In the genomic region with DNA sequence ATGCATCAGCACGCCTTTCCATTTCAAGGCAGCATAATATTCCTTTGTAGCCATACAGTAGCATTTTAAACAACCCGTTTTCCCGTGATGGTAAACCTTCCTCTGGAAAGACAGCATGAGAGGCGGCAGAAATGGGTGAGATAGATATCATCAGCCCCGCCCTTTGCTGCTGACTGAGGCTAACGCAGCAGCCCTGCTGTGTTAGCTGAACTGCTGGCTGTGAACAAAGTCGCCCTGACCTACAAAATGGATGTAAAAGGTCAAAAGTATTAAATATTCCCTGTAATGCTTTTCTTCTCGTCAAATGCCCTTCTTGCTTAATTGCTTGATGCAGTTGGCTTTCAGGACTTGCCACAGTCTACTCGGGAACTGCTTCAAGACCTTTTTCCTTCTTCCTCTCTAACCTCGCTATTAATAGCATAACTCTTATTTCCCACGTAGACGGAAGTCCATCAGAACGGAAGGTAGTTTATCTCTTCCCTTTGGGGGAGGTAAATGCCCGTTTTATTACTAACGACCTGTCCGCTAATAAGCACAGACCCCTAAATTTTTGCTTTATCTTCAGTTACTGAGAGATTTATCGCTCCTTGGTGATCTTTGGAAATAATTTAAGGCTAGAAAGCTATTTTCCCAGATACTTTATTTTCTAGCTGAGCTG, we compare ENCODE assay signal across 27 mouse cellular contexts. TPM values are rescaled to one million over a fixed set of nuclear protein-coding genes. Genes with fewer than 3 reads are reported as not detected.
DNase-seq lines count a peak whose midpoint lies in the region; ATAC-seq and TF ChIP-seq lines count a peak whose summit lies in the region.
"Had no signal": no experiment of that assay in that cellular context is flagged by ENCODE, and none has a peak within 500 bp of the region (broad histone marks: within the 10 kb centered on the region; RNA-seq: fewer than 3 reads in every experiment).

No protein-coding gene starts in this region.

- H3K27me3 ChIP-seq in heart, postnatal 0 days (ENCODE audit: control insufficient read depth, insufficient read depth, low read length), result no peaks in the 10 kb centered on the region
- H3K27me3 ChIP-seq in kidney, embryonic 16.5 days (ENCODE audit: insufficient read depth, low read length), result no peaks in the 10 kb centered on the region
- H3K27me3 ChIP-seq in midbrain, embryonic 11.5 days (ENCODE audit: control insufficient read depth, insufficient read depth, low read length), result no peaks in the 10 kb centered on the region
- no peaks in the 10 kb centered on the region for H3K27me3 ChIP-seq in midbrain, postnatal 0 days (ENCODE audit: insufficient read depth, low read length)
- no peaks in the 10 kb centered on the region for H3K27me3 ChIP-seq in forebrain, embryonic 14.5 days (replicated peaks; ENCODE audit: control insufficient read depth, insufficient read depth, low read length)
- H3K27me3 ChIP-seq: embryonic facial prominence, embryonic 15.5 days; forebrain, embryonic 12.5 days; hindbrain, embryonic 15.5 days; liver, embryonic 15.5 days had no signal

- DNase-seq in heart, postnatal 0 days (ENCODE audit: low spot score), result no peak
- DNase-seq in heart, postnatal 10 days, result no peak
- DNase-seq in kidney, postnatal 14 days, result no peak
- peak; percentile 59 for DNase-seq in midbrain, embryonic 11.5 days (ENCODE audit: low spot score, missing footprints)
- DNase-seq in midbrain, postnatal 0 days (ENCODE audit: low spot score), result no peak
- no peak for DNase-seq in embryo, embryonic 9.5 days (ENCODE audit: extremely low spot score)
- no peak for DNase-seq in forebrain, embryonic 14.5 days (ENCODE audit: low spot score)
- DNase-seq: adrenal gland, adult 8-10 months; cerebellum, adult 2 months; cerebellum, postnatal 14 days; gastrocnemius, postnatal 14 days; heart, adult 11 months; left cerebral cortex, postnatal 4 days; lung, postnatal 4 days; midbrain, embryonic 14.5 days; right cerebral cortex, postnatal 25 days; spleen, adult 18-20 months; thymus, postnatal 14 days had no signal

- no peak for TF ChIP-seq CTCF in heart, postnatal 0 days (IDR thresholded peaks at IDR 0.05; ENCODE audit: low read depth)
- TF ChIP-seq CTCF in midbrain, postnatal 0 days (IDR thresholded peaks at IDR 0.05), result no peak

- intact Hi-C loops in heart, postnatal 10 days (cut with DNase I), result no loop called here

- no peak for TF ChIP-seq EP300 in heart, postnatal 0 days (IDR thresholded peaks at IDR 0.05; ENCODE audit: low read depth)

- H3K9me3 ChIP-seq in heart, postnatal 0 days (replicated peaks; ENCODE audit: control insufficient read depth, low read length), result no peaks in the 10 kb centered on the region
- no peaks in the 10 kb centered on the region for H3K9me3 ChIP-seq in kidney, embryonic 16.5 days (ENCODE audit: low read length)
- H3K9me3 ChIP-seq in midbrain, embryonic 11.5 days (ENCODE audit: control insufficient read depth, low read length), result no peaks in the 10 kb centered on the region
- H3K9me3 ChIP-seq in midbrain, postnatal 0 days (ENCODE audit: low read length), result no peaks in the 10 kb centered on the region
- H3K9me3 ChIP-seq in forebrain, embryonic 14.5 days (replicated peaks; ENCODE audit: control insufficient read depth, low read length), result no peaks in the 10 kb centered on the region
- H3K9me3 ChIP-seq: embryonic facial prominence, embryonic 10.5 days; embryonic facial prominence, embryonic 15.5 days; forebrain, embryonic 12.5 days; hindbrain, embryonic 10.5 days; hindbrain, embryonic 15.5 days; liver, embryonic 15.5 days; megakaryocyte, embryonic 14.5 days had no signal

- 56% methylated on average over 17 of the region's 17 CpGs for WGBS in heart, postnatal 0 days
- WGBS in kidney, embryonic 16.5 days, result 51% methylated on average over 17 of the region's 17 CpGs
- WGBS in midbrain, embryonic 11.5 days, result 88% methylated on average over 17 of the region's 17 CpGs
- WGBS in midbrain, postnatal 0 days, result 83% methylated on average over 17 of the region's 17 CpGs
- WGBS in forebrain, embryonic 14.5 days, result 78% methylated on average over 17 of the region's 17 CpGs

- 0 out of 2 replicates have a peak overlapping the region, but pooled peaks have one; percentile 11 for H3K27ac ChIP-seq in heart, postnatal 0 days (ENCODE audit: low read depth)
- H3K27ac ChIP-seq in kidney, embryonic 16.5 days (ENCODE audit: low read length), result peak overlapping the region; percentile 48
- H3K27ac ChIP-seq in midbrain, embryonic 11.5 days (ENCODE audit: low read depth, low read length), result no peak overlapping the region
- H3K27ac ChIP-seq in midbrain, postnatal 0 days (ENCODE audit: low read depth, low read length), result no peak overlapping the region
- no peak overlapping the region for H3K27ac ChIP-seq in forebrain, embryonic 14.5 days (ENCODE audit: low read depth, low read length)
- H3K27ac ChIP-seq: embryonic facial prominence, embryonic 10.5 days; embryonic facial prominence, embryonic 15.5 days; forebrain, embryonic 12.5 days; hindbrain, embryonic 10.5 days; hindbrain, embryonic 15.5 days; liver, embryonic 15.5 days had no signal

- no peak overlapping the region for H3K4me3 ChIP-seq in heart, postnatal 0 days (ENCODE audit: low read depth, low read length)
- H3K4me3 ChIP-seq in kidney, embryonic 16.5 days (ENCODE audit: low read length), result no peak overlapping the region
- no peak overlapping the region for H3K4me3 ChIP-seq in midbrain, embryonic 11.5 days (ENCODE audit: low read depth, low read length)
- no peak overlapping the region for H3K4me3 ChIP-seq in midbrain, postnatal 0 days (ENCODE audit: low read depth, low read length)
- no peak overlapping the region for H3K4me3 ChIP-seq in forebrain, embryonic 14.5 days (ENCODE audit: low read depth, low read length)
- H3K4me3 ChIP-seq: embryonic facial prominence, embryonic 10.5 days; embryonic facial prominence, embryonic 15.5 days; forebrain, embryonic 12.5 days; hindbrain, embryonic 10.5 days; hindbrain, embryonic 15.5 days; liver, embryonic 15.5 days; megakaryocyte, embryonic 14.5 days had no signal

- no peak overlapping the region for H3K4me2 ChIP-seq in heart, postnatal 0 days (ENCODE audit: low read depth, low read length)
- no peak overlapping the region for H3K4me2 ChIP-seq in kidney, embryonic 16.5 days (replicated peaks; ENCODE audit: low read depth, low read length)
- no peak overlapping the region for H3K4me2 ChIP-seq in midbrain, embryonic 11.5 days
- no peak overlapping the region for H3K4me2 ChIP-seq in midbrain, postnatal 0 days (ENCODE audit: low read depth, low read length, poor library complexity, severe bottlenecking)
- no peak overlapping the region for H3K4me2 ChIP-seq in forebrain, embryonic 14.5 days (ENCODE audit: low read length)
- H3K4me2 ChIP-seq: embryonic facial prominence, embryonic 15.5 days; forebrain, embryonic 12.5 days; heart, embryonic 11.5 days; hindbrain, embryonic 15.5 days; liver, embryonic 15.5 days had no signal

- peaks cover 5% of the 10 kb centered on the region for H3K4me1 ChIP-seq in heart, postnatal 0 days (ENCODE audit: control insufficient read depth, insufficient read depth)
- peaks cover 17% of the 10 kb centered on the region; the same call in 1 of the 2 replicates for H3K4me1 ChIP-seq in kidney, embryonic 16.5 days (ENCODE audit: insufficient read depth, low read length)
- no peaks in the 10 kb centered on the region for H3K4me1 ChIP-seq in midbrain, embryonic 11.5 days (ENCODE audit: control insufficient read depth, insufficient read depth, low read length)
- H3K4me1 ChIP-seq in midbrain, postnatal 0 days (ENCODE audit: insufficient read depth, low read length), result no peaks in the 10 kb centered on the region
- no peaks in the 10 kb centered on the region for H3K4me1 ChIP-seq in forebrain, embryonic 14.5 days (ENCODE audit: control insufficient read depth, insufficient read depth, low read length)
- H3K4me1 ChIP-seq: forebrain, embryonic 12.5 days; hindbrain, embryonic 15.5 days; megakaryocyte, embryonic 14.5 days had no signal

- no peak for ATAC-seq in heart, postnatal 0 days (ENCODE audit: insufficient read depth, low read depth)
- no peak for ATAC-seq in kidney, embryonic 16.5 days (ENCODE audit: low FRiP score, low TSS enrichment)
- no peak for ATAC-seq in midbrain, embryonic 11.5 days (ENCODE audit: low FRiP score)
- ATAC-seq in midbrain, postnatal 0 days (ENCODE audit: low FRiP score), result no peak
- no peak for ATAC-seq in forebrain, embryonic 14.5 days

- H3K36me3 ChIP-seq in heart, postnatal 0 days (replicated peaks; ENCODE audit: control insufficient read depth, insufficient read depth, low read length), result peaks cover 3% of the 10 kb centered on the region; the same call in 1 of the 2 replicates
- peaks cover 10% of the 10 kb centered on the region for H3K36me3 ChIP-seq in kidney, embryonic 16.5 days (ENCODE audit: insufficient read depth, low read length)
- H3K36me3 ChIP-seq in midbrain, embryonic 11.5 days (ENCODE audit: control insufficient read depth, insufficient read depth, low read length), result no peaks in the 10 kb centered on the region
- H3K36me3 ChIP-seq in midbrain, postnatal 0 days (ENCODE audit: insufficient read depth, low read length), result no peaks in the 10 kb centered on the region
- no peaks in the 10 kb centered on the region for H3K36me3 ChIP-seq in forebrain, embryonic 14.5 days (ENCODE audit: control insufficient read depth, insufficient read depth, low read length)
- H3K36me3 ChIP-seq: embryonic facial prominence, embryonic 15.5 days; forebrain, embryonic 12.5 days; hindbrain, embryonic 15.5 days; liver, embryonic 15.5 days had no signal

- H3K9ac ChIP-seq in heart, postnatal 0 days (replicated peaks; ENCODE audit: low read depth, low read length), result no peak overlapping the region
- H3K9ac ChIP-seq in kidney, embryonic 16.5 days (replicated peaks; ENCODE audit: low read length), result no peak overlapping the region
- H3K9ac ChIP-seq in midbrain, embryonic 11.5 days (ENCODE audit: low read length), result no peak overlapping the region
- H3K9ac ChIP-seq in midbrain, postnatal 0 days (replicated peaks; ENCODE audit: low read length, poor library complexity, severe bottlenecking), result no peak overlapping the region
- H3K9ac ChIP-seq in forebrain, embryonic 14.5 days (ENCODE audit: low read length), result no peak overlapping the region
- H3K9ac ChIP-seq: embryonic facial prominence, embryonic 15.5 days; forebrain, embryonic 12.5 days; hindbrain, embryonic 15.5 days; liver, embryonic 15.5 days had no signal

RNA-seq across cellular contexts. Expression of a gene that starts 39.3 kb away (rescaled TPM):
- total RNA-seq in heart, postnatal 0 days (2014; rRNA removed; ENCODE audit: low replicate concordance), result 41.4 and 61.5 TPM in 2 replicates
- polyA plus RNA-seq in heart, postnatal 0 days (2015; fragmentation: Nextera tagmentation; extraction: Ambion mirVana), result 8.2 and 10.7 TPM in 2 replicates
- 100 to 1,000 TPM; 107 to 121 TPM for total RNA-seq in heart, postnatal 10 days (2021)
- polyA plus RNA-seq in kidney, embryonic 16.5 days (2015; fragmentation: Nextera tagmentation; extraction: Ambion mirVana), result 10.8 and 11.1 TPM in 2 replicates
- 4.0 and 5.4 TPM in 2 replicates for polyA plus RNA-seq in midbrain, embryonic 11.5 days (2014; fragmentation: Nextera tagmentation; extraction: Ambion mirVana)
- total RNA-seq in midbrain, postnatal 0 days (2014; rRNA removed), result 6.9 and 8.2 TPM in 2 replicates
- polyA plus RNA-seq in midbrain, postnatal 0 days (2015; fragmentation: Nextera tagmentation; extraction: Ambion mirVana), result 0.82 and 1.1 TPM in 2 replicates
- polyA plus RNA-seq in forebrain, embryonic 14.5 days (2014; fragmentation: Nextera tagmentation; extraction: Ambion mirVana), result 0.85 and 0.88 TPM in 2 replicates

Comparison
In these comparisons a context has a peak if more than half of its experiments do, and no peak if none do; other contexts are left out.
1. H3K27ac ChIP-seq: peak in heart, postnatal 0 days (single experiment) and kidney, embryonic 16.5 days (single experiment); none in midbrain, embryonic 11.5 days (single experiment), midbrain, postnatal 0 days (single experiment) and forebrain, embryonic 14.5 days (single experiment).